Mouse (Mus musculus) midbrain, postnatal 0 days (tissue): ENCODE measurements around the gene Rmnd5b. TPM values are rescaled to one million over a fixed set of nuclear protein-coding genes. Genes with fewer than 3 reads are reported as not detected.

ENCODE experiments used
- ATAC-seq: fragments of 200-750 bp; cut with Nextera tagmentation; 2 replicates; pipeline ENCODE4 v1.8.0; 2017; ENCODE audit warnings: moderate number of reproducible peaks, mild to moderate bottlenecking, moderate TSS enrichment, moderate library complexity; ENCODE audit not compliant: low FRiP score
- DNase-seq: peaks from one replicate; pipeline ENCODE4 v3.0.0-alpha.2; 2015; ENCODE audit warnings: low spot score
- H3K27ac ChIP-seq: fragments of 300-500 bp; sonication (generic); 2 replicates; pipeline ENCODE4 v1.5.1; 2014; ENCODE audit warnings: low read depth, mild to moderate bottlenecking, low read length, mixed read lengths
- H3K27me3 ChIP-seq: fragments of 300-500 bp; sonication (generic); 2 replicates; pipeline ENCODE4 v1.6.1; 2014; ENCODE audit warnings: low read length, control low read depth, mixed read lengths; ENCODE audit not compliant: insufficient read depth
- H3K36me3 ChIP-seq: fragments of 300-500 bp; sonication (generic); 2 replicates; pipeline ENCODE4 v1.6.1; 2014; ENCODE audit warnings: low read length, control low read depth, mixed read lengths; ENCODE audit not compliant: insufficient read depth
- H3K4me1 ChIP-seq: fragments of 300-500 bp; sonication (generic); 2 replicates; pipeline ENCODE4 v1.6.1; 2014; ENCODE audit warnings: mild to moderate bottlenecking, control low read depth, antibody characterized with exemption, low read length, mixed read lengths; ENCODE audit not compliant: insufficient read depth
- H3K4me2 ChIP-seq: fragments of 300-500 bp; sonication (generic); 2 replicates; pipeline ENCODE4 v1.6.1; 2014; ENCODE audit warnings: low read depth, mild to moderate bottlenecking, low read length, mixed read lengths; ENCODE audit not compliant: poor library complexity, severe bottlenecking
- H3K4me3 ChIP-seq: fragments of 300-500 bp; sonication (generic); 2 replicates; pipeline ENCODE4 v1.5.1; 2014; ENCODE audit warnings: low read depth, mild to moderate bottlenecking, low read length, moderate library complexity
- H3K9ac ChIP-seq: fragments of 300-500 bp; sonication (generic); replicated peaks from 2 replicates; pipeline ENCODE4 v1.6.1; 2014; ENCODE audit warnings: mild to moderate bottlenecking, low read length, moderate library complexity, mixed read lengths; ENCODE audit not compliant: poor library complexity, severe bottlenecking
- H3K9me3 ChIP-seq: fragments of 300-500 bp; sonication (generic); 2 replicates; pipeline ENCODE4 v1.6.1; 2016; ENCODE audit warnings: low read length, control low read depth
- CTCF ChIP-seq: IDR thresholded peaks from 2 replicates; pipeline ENCODE4 v1.5.1; 2016; ENCODE audit warnings: antibody characterized with exemption, mild to moderate bottlenecking
- WGBS: fragments of 180-500 bp; shearing (Covaris S2); extraction: QIAGEN DNeasy Blood & Tissue Kit; methylation state at CpG from one replicate; pipeline ENCODE4 v1.1.7; 2014; 5-methylcytosine and 5-hydroxymethylcytosine counted together
- polyA plus RNA-seq: library from polyadenylated mRNA; unstranded; fragments of >200 nt; fragmentation: Nextera tagmentation; extraction: Ambion mirVana; gene quantifications from 2 replicates; pipeline ENCODE4 v1.2.1, GENCODE M21; 2015
- total RNA-seq: library from RNA; depleted of rRNA; stranded (reverse); fragments of >200 nt; gene quantifications from 2 replicates; pipeline ENCODE4 v1.2.3, GENCODE M21; 2014

Rmnd5b gene
- total and polyA plus RNA-seq, 2 experiments from 2014 or later, result 66.0 to 70.1 TPM

- no peak for ATAC-seq
- no peak for TF ChIP-seq CTCF
- H3K9me3 ChIP-seq, result no peaks in the 10 kb centered on the region
- DNase-seq, result no peak
- no peak overlapping the region for H3K4me2 ChIP-seq
- no peaks in the 10 kb centered on the region for H3K36me3 ChIP-seq
- no peak overlapping the region for H3K9ac ChIP-seq
- no peaks in the 10 kb centered on the region for H3K4me1 ChIP-seq
- no peaks in the 10 kb centered on the region for H3K27me3 ChIP-seq
- 69% methylated on average over 16 of the region's 16 CpGs for WGBS
- H3K4me3 ChIP-seq, result no peak overlapping the region
- no peak overlapping the region for H3K27ac ChIP-seq
Observed at GRCm38 (mm10) chr11:51661867-51662365, 26.2 kb upstream of the Rmnd5b start.

- ATAC-seq (no peak), DNase-seq (peak; percentile 47)
- no peak for TF ChIP-seq CTCF
- Histone ChIP-seq H3K4me3 (no peak overlapping the region), H3K4me1 (no peaks in the 10 kb centered on the region), H3K9ac (no peak overlapping the region), H3K27ac (no peak overlapping the region), H3K27me3 (no peaks in the 10 kb centered on the region), H3K9me3 (no peaks in the 10 kb centered on the region), H3K4me2 (no peak overlapping the region), H3K36me3 (no peaks in the 10 kb centered on the region)
- WGBS, result 71% methylated on average over 6 of the region's 6 CpGs
Observed at GRCm38 (mm10) chr11:51658705-51659104, 23.0 kb upstream of the Rmnd5b start.

- no peak overlapping the region for H3K9ac ChIP-seq
- DNase-seq (no peak), ATAC-seq (no peak)
- no peaks in the 10 kb centered on the region for H3K36me3 ChIP-seq
- no peaks in the 10 kb centered on the region for H3K27me3 ChIP-seq
- no peaks in the 10 kb centered on the region for H3K9me3 ChIP-seq
- no peaks in the 10 kb centered on the region for H3K4me1 ChIP-seq
- TF ChIP-seq CTCF, result no peak
- 74% methylated on average over 7 of the region's 7 CpGs for WGBS
- H3K4me3 ChIP-seq, result no peak overlapping the region
- no peak overlapping the region for H3K4me2 ChIP-seq
- no peak overlapping the region for H3K27ac ChIP-seq
Observed at GRCm38 (mm10) chr11:51658291-51658690, 22.6 kb upstream of the Rmnd5b start.

GRCm38 (mm10) chr11:51656798-51657521 is 21.3 kb upstream of the Rmnd5b start:
- no peak for TF ChIP-seq CTCF
- ATAC-seq, result no peak
- Histone ChIP-seq H3K4me2 (no peak overlapping the region), H3K9ac (no peak overlapping the region), H3K9me3 (no peaks in the 10 kb centered on the region), H3K4me1 (no peaks in the 10 kb centered on the region), H3K4me3 (no peak overlapping the region), H3K27ac (no peak overlapping the region), H3K36me3 (no peaks in the 10 kb centered on the region), H3K27me3 (no peaks in the 10 kb centered on the region; the same call in 1 of the 2 replicates)
- WGBS, result 85% methylated on average over 10 of the region's 10 CpGs
- DNase-seq, result no peak

GRCm38 (mm10) chr11:51654891-51655290 is 19.2 kb upstream of the Rmnd5b start:
- Histone ChIP-seq H3K36me3 (no peaks in the 10 kb centered on the region), H3K4me2 (no peak overlapping the region), H3K9me3 (no peaks in the 10 kb centered on the region), H3K9ac (no peak overlapping the region), H3K4me3 (no peak overlapping the region), H3K27me3 (no peaks in the 10 kb centered on the region; the same call in 1 of the 2 replicates), H3K27ac (no peak overlapping the region), H3K4me1 (peaks cover 2% of the 10 kb centered on the region; the same call in 1 of the 2 replicates)
- no peak for TF ChIP-seq CTCF
- no peak for DNase-seq
- 98% methylated on average over 3 of the region's 3 CpGs for WGBS
- no peak for ATAC-seq

- Histone ChIP-seq H3K4me1 (peaks cover 6% of the 10 kb centered on the region; the same call in 1 of the 2 replicates), H3K27ac (no peak overlapping the region), H3K4me2 (no peak overlapping the region), H3K36me3 (no peaks in the 10 kb centered on the region), H3K27me3 (no peaks in the 10 kb centered on the region; the same call in 1 of the 2 replicates), H3K4me3 (no peak overlapping the region), H3K9me3 (no peaks in the 10 kb centered on the region), H3K9ac (no peak overlapping the region)
- no peak for ATAC-seq
- TF ChIP-seq CTCF, result no peak
- WGBS, result 90% methylated on average over 6 of the region's 6 CpGs
- no peak for DNase-seq
Observed at GRCm38 (mm10) chr11:51653736-51654135, 18.0 kb upstream of the Rmnd5b start.
